Mouse (Mus musculus) 3134 (cell line): ENCODE measurements at regions not wholly inside any gene's neighbourhood (a gene's known extent, or its start where the extent isn't known, plus 50 kb on each side); places are given as distances from the start of the nearest gene placed in this dataset.
A peak's percentile ranks its signal among the peaks of the same experiment; 100 is the strongest.

Experiments used
- DNase-seq: peaks from one replicate; pipeline ENCODE4 v3.0.0-alpha.2; 2011; ENCODE audit warnings: low spot score; ENCODE audit not compliant: insufficient read length; ENCODE audit errors: extremely low read depth

DNA sequence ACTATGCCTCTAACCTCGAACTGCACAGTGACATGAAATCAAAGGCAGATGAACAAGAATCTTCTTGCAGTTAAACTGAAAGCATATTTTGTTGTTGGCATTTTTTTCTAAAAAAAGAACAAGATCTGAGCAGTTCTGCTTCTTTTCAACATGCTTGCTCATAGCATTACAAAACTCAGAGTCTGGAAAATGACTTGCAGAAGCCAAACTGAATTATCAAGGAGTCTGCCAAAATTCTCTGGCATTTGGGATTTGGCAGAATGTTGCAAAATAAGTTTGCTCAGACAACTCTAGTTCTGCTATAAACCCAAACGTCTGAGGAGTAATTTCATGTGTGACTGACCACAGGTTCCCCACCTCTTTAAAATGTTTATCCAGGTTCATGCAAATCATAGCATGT lies 907.3 kb upstream of the Gm37988 start:
- DNase-seq, result peak; percentile 60

GRCm38 (mm10) chr1:3903432-3903831 lies 904.3 kb upstream of the Gm37988 start:
- DNase-seq, result peak; percentile 60

DNA sequence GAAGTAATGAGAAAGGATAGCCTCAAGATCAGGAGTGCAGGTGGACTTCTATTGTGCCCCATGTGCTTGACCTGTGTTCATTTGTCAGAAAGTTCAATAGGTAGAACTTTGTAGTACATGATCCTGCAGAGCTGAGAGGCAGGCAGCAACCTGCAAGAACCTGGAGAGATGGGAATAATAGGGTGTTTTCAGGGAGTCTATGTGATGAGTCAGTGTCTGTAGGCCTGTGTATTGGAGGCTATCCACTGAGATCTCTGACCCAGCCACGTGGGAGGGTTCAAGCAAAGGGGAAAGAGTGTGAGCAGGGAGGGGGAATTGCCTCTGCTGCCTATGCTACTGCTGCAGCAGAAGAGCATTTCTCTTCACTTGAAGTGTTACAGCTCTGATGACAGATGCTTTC lies 895.2 kb upstream of the Gm37988 start:
- DNase-seq, result no peak

GRCm38 (mm10) chr1:3913631-3914030 lies 894.1 kb upstream of the Gm37988 start:
- no peak for DNase-seq
